Mouse (Mus musculus): ENCODE measurements around the gene Eef2. TPM values are rescaled to one million over a fixed set of nuclear protein-coding genes. Genes with fewer than 3 reads are reported as not detected.

The Eef2 gene
- total RNA-seq (2021): 1,000 to 10,000 TPM; 1,324 to 1,404 TPM
- long read RNA-seq, experiment 1, transcript Eef2-201 (14 exons, 3,089 nt): major isoform, 354 of 583 reads
- long read RNA-seq, experiment 1, partial matches to known transcripts: 203 of 583 reads
- long read RNA-seq, experiment 1, other reads (novel, unspliced or antisense): 26 of 583 reads
- long read RNA-seq, experiment 2, transcript Eef2-201 (14 exons, 3,089 nt): major isoform, 655 of 976 reads
- long read RNA-seq, experiment 2, partial matches to known transcripts: 300 of 976 reads
- long read RNA-seq, experiment 2, other reads (novel, unspliced or antisense): 21 of 976 reads

DNA sequence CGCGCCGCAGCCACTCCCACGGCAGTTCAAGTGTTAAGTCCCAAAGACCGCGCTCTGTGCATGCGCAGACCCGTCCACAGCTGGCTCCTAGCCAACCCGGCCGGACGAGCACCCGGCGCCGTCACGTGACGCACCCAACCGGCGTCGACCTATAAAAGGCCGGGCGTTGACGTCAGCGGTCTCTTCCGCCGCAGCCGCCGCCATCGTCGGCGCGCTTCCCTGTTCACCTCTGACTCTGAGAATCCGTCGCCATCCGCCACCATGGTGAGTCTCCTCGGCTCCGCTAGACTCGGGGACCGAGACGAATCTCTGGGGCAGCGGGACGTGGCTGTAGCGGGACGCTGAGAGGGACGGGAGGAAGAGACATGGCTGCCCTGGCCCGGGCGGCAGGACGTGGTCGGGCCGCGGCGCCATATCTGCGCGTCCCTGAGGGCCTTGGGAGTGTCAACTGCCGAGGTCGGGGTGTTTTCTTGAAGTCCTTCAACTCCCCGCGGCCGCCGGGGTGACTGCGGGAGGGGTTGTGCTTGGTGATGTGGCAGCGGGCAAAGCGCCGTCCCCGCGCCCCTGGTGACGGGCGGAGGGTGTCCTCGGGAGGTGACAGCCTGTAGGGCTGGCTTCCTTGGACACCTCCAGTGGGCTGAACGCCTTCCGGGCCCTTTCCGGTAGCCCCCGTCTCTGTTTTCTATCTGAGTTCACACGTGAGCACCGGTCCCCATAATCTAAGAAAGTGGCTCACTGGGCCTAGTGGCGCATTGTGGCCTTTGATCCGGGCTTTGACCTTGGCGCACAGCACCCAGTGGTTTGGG, at the start of gene Eef2:
TSS of gene Eef2 (plus strand) at position 166 of the 806 bp plus-strand sequence.
- DNase-seq (ENCODE audit: low spot score in 2 of 2): peak; percentile 100

DNA sequence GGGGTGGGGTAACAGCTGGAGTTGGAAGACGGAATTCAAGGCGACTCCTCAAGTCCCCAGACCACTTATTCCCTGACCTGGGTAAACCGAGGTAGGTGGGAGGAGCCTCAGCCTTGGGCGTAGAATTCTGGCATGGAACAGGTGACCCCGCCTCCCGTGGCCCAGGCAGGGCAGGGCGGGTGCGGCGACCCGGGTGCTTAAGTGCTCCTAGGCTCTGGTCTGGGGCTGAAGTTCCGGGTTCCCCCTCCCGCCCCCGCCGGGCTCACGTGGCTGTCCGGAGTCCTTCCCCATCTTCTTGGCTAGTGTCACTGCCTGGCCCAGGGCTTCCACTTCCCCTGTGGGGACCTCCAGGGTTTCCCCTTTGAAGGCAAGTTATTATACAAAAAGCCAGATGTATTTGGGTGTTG, 42.2 kb upstream of the Eef2 start:
- peak in 1 of 2 experiments; percentile 62 for DNase-seq (ENCODE audit: low spot score in 2 of 2)

DNA sequence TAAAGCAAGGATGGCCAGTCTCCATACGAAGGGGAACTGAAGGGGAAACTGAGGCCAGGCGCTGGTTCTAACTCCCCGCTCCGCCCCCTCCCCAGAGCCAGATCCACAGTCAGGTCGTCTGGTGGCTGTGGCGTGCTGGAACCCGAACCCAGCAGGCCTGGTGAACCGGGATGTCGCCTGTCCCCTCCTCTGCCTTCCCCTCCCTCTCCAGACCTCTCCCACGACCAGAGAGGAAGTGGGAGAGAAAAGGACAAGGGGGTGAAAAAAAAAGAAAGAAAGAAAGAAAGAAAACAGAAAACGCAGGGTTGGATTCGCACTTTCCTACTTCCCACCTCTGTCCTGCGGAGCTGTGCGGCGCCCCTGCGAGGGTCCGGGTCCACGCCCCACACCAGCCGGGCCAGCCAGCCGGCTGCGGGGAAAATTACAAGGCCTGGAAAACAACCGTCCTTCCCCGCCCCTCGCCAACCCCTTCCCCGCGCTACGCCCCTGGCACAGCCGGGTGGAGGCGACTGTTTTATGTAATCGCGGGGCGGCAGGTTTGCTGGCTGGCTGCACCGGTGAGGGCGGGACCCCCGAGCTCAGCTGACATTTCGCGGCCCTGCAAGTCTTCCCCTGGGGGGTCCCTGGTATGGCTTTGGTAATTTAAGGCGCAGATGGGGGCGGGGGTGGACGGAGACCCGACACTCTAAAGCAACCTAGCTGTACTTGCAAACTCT, 41.3 kb upstream of the Eef2 start, which contains the start of gene Zbtb7a:
TSS of gene Zbtb7a (plus strand) at position 255 of the 716 bp plus-strand sequence.
- no peak for DNase-seq (ENCODE audit: low spot score in 2 of 2)

DNA sequence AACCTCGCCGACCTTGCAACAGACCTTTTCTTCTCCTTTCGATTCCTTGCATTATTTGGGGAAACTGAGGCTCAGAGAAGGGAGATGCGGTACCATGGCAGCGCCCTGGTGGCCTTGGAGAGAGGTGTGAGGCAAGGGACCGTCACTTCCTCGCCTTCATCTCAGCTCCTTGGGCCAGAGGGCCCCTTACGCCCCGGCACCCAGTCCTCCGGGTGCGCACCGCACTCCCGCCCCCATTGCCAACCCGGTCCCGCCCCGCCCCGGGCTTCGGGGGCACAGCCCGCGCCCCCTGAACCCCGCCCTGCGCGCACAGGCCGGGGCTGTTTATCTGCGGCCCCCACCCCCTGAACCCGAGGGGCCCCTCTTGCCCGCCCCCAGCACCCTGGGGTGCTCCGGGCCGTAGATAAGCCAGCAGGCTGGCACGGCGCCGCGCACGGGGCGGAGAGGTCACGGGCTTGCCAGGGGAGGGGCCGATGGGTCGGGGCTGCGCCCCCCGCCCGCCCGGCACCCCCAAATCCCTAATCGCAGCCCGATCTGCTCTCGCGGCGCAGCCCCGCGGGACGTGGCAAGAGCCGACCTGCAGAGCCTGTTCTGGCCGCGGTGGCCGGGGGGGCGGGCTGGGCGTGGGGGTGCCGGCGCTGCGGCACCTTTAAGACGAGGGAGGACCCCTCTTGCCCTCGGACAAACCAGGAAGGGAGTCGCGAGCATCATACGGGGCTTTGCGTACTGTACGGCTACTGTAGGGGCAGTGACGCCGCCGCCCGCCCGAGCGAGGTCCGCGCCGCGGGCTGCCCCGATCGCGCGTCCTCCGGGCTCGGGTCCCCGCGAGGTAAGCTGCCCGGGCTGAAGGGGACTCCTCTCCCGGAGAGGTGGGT, 40.4 kb upstream of the Eef2 start:
- peak; percentile 67 to 80 for DNase-seq (ENCODE audit: low spot score in 2 of 2)

DNA sequence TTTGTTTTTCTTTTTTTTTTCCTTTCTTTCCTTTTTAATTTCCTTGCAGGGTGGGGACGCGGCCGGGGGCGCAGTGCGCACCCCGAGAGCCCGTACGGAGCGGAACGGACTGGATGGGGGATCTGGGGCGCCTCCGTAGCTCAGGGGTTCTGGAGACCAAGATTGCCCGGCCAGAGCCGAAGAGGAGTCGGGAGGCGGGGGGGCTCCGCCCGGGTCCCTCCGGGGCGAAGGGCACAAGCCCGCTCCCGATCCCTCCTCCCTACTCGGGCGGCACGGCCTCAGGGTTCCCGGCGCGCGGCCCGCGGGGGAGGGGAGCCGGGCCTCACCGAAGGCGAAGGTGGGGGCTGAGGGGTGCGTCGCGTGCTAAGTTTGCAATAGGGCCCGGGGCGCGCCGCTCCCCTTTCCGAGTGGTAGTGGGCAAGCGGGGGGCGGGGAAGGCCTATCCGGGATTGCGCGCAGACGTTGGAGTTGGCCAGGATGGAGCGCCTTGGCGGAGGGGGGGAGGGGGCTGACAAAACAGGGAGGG, 39.7 kb upstream of the Eef2 start:
- peak; percentile 70 to 83 for DNase-seq (ENCODE audit: low spot score in 2 of 2)

DNA sequence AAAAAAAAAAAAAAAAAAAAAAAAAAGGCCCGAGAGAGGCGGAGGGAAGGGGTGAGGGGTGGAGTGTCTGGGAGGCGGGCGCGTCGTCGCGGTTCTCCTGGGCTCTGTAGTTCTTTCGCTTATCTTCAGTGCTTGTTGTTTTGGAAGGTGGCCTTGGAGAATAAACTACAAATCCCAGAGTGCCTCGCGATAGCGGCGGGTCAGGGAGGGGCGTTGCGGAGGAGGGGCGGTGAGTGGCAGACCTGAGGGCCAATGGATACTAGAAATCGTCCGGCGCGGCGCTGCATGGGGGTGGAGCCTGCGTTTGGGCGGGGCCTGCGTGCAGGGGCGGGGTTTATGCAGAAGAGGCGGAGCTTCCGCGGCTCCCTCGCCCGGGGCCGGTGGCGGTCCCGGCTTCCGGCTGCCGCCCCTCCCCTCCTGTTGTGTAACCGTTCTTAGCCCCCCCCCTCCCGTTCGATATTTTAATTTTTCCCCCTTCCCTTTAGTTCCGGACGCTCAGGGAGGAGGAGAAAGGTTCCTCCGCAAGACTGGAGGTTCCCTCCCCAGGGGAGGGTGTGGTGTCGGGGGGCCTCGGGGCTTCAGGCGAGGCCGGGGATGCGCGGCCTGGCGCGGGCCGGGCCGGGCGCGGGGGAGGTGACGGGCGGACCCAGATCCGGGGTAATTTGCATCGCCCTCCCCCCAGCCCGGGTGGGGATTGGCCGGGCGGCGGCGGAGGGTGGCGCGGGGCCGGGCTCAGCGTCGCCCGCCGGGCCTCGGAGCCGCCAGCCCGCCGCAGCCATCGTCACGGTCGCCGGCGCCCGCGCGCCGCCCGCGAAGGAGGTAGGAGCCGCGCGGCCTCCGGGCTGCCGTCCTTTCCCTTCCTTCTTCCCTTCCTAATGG, 38.9 kb upstream of the Eef2 start:
- DNase-seq (ENCODE audit: low spot score in 2 of 2): peak; percentile 99 to 100

DNA sequence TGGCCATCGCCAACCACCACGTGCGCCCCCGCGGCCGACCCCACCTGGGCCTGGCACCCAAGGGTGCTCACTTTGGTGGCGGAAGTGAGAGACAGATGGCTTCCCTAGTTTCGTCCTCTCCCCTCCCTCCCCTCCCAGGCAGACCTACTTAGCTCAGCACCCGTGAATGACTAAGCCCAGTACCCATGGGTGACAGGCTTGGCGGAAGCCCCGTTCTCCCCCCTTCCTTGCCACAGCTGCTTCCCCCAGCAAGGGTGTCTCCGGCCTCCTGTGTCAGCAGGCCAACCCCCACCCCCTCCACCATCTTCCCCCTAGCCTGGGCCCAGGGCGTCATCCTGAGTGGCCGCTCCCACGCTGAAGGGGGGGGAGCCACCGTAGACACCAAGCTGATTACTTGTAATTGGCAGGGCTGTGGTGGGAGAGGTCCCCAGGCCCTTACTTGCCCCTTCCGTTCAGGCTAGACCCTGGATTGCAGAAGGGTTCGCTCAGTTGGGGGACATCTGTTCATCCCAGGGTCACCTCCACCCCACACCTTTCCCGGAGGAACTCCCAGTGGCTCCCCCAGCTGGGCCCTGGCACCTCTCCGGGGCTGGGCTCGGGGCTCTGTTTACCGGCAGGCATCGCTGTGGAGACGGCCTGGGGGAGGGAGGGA, 38.2 kb upstream of the Eef2 start:
- DNase-seq (ENCODE audit: low spot score in 2 of 2): peak; percentile 49 to 56

DNA sequence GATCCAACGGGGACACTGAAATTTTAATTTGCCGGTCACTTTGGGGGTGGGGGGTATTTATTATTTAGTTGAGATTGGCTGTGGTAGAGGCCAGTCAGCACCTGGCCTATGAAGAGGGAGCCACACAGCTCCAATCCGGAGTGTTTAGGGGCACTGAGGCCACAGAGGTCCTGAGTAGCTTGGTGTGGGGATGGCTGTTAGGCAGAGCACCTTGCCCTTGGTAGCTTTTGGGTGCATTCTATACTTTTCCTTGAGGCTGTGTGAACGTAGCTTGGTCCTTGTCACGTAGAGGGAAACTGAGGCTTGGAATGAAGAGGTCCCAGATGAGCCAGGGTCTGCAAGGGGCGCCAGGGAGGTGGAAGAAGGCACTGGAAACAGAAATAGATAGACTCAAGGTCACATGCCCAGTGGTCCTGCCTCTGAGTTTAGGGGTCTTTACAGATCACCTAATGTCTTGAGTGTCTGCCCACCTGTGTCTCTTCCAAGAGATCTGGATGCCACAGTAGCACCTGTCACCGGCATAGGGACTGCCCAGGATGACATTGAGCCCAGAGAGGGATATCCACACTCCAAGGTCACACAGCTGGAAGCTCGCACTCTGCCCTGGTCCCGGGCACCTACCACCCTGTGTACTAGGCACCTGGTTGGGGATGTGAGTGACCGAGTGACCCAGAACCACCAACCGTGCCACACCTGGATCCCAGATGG, 37.5 kb upstream of the Eef2 start:
- DNase-seq (ENCODE audit: low spot score in 2 of 2): no peak

DNA sequence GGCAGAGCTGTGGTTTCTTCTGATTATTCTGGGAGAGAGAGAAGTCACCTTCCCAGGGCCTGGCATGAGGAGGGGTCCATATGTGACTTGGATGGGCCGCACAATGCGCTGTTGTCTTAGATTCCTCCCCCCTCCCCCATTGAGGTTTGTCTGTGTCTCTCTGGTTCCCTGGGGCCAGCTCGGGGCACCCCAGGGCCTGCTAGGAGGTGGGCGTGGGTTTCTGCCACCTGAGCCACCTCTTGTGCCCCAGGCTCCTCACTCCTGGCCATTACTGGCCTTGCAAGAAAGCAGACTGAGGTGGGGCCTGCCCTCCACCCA, 36.9 kb upstream of the Eef2 start:
- DNase-seq (ENCODE audit: low spot score in 2 of 2): no peak

DNA sequence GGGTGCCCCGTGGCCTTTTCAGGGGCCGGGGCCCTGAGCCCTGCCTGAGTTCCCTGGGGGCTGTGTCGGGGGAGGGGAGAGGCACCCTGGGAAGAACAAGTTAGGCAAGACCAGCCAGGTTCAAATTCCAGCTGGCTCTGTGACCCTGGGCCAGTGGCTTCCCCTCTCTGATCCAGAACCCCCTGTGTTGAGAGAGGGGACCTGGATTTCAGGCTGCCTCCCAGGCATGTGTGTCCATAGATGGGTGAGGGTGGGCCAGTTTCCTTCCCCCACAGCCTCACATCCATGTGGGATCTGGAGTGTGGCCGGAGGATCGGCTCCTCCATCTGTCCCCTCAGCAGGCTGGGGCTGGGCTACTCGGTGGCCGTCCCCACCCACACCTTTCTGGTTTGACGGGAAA, 36.4 kb upstream of the Eef2 start:
- no peak for DNase-seq (ENCODE audit: low spot score in 2 of 2)

DNA sequence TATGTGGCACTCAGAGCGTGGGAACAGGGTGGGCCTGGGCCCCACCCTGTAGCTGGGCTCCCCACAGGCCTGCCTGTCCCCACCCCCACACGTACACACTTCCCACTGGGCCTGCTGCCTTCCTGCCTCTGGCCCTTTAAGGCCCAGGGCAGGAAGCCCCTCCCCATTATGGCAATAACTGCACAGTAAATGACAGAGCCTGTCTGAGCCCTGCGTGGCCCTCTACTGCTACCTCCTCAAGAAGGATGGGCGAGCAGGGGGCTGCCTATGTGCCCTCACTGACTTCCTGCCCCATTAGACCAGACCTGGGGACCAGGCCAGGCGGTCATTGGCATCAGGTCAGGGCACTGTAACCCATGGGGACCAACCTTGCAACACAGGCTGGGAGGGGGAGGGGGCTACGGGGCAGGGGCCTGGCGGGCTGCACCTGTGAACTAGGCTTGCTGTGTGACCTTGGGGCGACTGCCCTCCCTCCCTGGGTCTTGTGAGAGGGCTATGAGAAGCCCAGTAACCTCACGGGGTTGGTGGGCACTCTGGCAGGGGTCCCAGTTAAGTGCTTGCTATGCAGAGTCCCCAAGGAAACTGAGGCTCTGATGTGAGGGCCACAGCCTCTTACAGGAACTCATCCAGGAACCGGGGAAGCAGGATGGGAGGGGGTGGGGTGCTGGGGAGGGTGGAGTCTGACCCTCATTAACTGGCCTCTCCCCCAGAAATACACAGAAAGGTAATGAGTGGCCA, 35.5 kb upstream of the Eef2 start:
- DNase-seq (ENCODE audit: low spot score in 2 of 2): no peak

DNA sequence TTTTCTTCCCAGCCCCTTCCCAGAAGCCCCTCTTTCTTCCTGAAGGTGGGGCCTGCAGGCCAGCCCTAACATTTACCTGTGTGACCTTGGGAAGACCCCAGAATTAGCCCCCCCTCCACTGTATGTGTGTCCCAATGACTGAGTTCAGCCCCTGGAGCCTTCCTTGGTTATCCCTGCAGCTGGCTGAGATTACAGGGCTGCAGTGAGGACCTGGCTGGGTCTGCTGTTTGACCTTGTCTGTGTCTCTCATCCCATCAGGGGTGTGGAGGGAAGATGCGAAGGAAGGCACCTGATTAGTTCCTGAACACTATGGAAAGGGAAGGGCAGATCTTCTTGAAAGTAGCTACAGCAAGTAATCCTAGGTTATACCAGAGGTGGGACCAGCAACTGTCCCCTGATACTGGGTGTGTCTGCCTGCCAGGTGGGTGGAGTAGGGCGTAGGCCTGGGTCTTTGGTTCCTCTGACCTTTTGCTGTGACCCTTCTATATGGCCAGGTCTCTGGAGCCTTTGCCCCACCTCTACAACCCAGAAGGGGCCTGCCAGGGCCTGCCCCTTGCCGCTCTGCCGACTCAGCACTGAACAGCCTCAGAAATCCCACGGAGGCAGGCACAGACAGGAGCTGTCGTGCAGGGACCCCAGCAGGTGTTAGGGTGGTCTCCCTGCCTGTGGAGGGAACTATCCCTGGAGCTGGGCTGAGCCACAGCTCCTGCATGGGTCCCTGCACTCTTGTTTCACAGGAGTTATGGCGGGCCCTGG, 34.8 kb upstream of the Eef2 start:
- no peak for DNase-seq (ENCODE audit: low spot score in 2 of 2)

DNA sequence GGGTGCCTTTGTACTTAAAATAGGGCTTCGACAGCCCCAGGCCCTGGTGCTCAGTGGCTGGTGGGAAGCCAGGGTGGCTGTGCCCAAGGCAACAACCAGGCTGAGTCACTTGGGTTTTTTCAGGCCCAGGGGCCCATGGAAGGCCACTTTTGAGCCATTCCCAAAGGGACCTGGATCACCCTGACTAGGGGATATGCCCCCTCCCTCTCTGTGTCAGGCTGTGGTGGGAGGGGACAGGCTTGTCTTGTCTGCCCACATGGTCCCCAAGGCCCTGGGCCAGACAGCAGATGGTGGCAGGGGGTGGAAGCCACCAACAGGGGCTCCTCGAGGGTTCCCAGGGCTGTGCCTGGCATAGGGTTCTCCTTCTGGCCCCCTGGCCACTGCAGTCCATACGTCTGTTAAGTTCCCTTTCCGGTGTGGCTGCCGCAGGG, 33.9 kb upstream of the Eef2 start:
- DNase-seq (ENCODE audit: low spot score in 2 of 2): no peak

DNA sequence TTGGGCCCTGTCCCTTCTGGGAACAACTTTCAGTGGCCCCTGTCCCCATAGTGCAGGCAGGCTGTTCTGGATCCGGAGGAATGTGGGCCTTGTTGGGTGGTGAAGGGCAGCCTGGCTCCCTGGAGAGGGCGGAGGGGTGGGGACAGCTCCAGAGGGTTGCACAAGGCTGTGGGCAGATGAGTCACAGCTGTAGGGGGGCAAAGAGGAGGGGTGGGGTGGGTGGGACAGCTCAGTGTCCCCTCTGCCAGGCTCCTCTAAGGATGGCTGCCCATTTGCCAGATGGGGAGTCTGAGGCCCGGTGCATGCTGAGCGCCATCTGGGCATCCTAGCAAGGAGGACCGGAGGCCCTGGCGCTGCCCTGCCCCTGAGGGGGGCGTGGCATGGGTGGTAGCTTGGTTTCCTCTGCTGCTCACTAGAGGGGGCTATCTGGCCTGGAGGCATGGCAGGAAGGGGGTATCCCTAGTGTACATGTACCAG, 33.2 kb upstream of the Eef2 start:
- no peak for DNase-seq (ENCODE audit: low spot score in 2 of 2)

DNA sequence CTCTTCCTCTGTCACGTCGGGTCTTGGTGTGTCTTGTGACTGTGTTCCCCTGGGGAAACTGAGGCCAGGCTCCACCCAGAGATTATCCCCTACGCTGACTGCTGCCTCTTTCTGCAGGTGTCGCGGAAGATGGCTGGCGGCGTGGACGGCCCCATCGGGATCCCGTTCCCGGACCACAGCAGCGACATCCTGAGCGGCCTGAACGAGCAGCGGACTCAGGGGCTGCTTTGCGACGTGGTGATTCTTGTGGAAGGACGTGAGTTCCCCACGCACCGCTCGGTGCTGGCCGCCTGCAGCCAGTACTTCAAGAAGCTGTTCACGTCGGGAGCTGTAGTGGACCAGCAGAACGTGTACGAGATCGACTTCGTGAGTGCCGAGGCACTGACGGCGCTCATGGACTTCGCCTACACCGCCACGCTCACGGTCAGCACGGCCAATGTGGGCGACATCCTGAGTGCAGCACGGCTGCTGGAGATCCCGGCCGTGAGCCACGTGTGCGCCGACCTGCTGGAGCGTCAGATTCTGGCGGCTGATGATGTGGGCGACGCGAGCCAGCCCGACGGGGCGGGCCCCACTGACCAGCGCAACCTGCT, 32.5 kb upstream of the Eef2 start:
- DNase-seq (ENCODE audit: low spot score in 2 of 2): no peak

DNA sequence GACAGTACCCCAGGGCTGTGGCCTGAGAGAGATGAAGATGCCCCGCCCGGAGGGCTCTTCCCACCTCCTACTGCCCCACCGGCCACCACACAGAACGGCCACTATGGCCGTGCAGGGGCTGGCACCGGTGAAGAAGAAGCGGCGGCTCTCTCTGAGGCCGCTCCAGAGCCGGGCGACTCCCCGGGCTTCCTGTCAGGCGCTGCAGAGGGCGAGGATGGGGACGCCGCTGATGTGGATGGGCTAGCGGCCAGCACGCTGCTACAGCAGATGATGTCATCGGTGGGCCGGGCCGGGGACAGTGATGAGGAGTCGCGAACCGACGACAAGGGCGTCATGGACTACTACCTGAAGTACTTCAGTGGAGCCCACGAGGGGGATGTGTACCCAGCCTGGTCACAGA, 31.8 kb upstream of the Eef2 start:
- no peak for DNase-seq (ENCODE audit: low spot score in 2 of 2)

DNA sequence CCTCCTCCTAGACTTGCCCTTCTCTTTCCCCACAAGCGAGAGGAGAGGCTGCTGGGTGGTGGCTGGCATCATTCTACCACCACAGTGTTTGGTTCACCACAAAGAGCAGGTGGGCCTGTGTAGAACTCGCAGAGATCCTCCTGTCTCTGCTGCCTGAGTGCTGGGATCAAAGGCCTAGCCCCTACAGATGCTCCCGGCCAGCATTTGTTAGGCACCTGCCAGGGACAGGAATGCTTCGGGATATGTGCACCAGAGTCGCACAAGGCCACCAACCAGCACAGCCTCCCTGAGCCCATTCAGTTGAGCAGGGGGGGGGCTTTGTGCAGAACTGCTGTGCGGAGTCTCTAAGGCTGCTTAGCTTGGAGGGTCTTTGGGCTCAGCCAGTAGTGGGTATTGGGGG, 31.1 kb upstream of the Eef2 start:
- no peak for DNase-seq (ENCODE audit: low spot score in 2 of 2)
